Mouse (Mus musculus): Measurements from ENCODE around the gene Plekho2. TPM values are rescaled to one million over a fixed set of nuclear protein-coding genes. Genes with fewer than 3 reads are reported as not detected.

Gene Plekho2
- total RNA-seq, 2 experiments from 2014 or later, result 44.7 to 45.4 TPM

DNA sequence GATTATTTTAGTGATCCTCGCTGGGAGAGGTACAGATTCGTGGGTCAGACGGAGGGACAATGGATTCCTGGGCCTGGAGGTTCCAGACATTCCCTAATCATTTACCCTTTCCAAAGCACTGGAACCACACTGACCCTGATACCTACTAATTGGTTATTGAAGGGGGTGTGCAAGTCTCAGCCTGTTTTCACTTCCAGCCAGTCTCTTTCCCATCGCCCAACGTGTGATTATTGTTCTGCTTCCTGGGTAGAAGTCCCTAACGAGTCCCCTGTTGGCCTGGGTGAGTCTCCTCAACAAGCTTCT lies 7.4 kb upstream of the Plekho2 start:
- no peak for DNase-seq (ENCODE audit: low spot score in 2 of 2)

DNA sequence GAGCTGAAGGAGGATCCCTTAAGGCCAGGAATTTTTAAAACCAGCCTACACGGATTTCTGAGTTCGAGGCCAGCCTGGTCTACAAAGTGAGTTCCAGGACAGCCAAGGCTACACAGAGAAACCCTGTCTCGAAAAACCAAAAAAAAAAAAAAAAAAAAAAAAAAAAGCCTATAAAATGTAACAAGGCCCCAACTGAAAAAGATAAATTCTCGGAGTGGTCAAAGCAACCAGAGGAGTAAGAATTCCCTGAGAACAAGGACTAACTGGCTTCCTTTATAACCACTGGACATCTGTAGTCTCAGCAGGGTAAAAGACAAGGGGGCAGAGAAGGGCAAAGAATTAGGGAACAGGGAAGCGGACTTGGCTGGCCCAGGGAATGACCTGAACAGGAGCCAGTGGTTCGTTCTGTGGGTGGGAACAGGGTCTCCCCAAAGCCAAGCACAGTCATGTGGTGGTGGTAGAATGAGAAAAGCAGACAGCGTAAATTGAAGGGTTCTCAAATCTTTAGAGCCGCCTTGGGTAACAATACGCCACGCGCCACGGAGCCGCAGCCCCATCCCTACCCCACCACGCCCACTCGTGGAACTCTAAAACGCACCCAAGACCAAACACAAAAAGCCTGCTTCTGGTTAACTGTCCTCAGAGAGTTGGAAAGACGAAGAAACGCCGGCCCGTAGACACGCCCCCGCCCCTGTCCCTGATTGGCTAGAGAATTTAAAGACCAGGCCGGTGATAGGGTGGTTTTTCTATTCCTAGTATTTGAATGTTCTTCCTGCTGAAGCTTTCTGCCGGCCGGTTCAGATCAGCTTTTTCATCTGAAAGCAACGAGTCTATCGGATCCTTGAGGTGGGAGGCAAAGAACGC lies 6.8 kb upstream of the Plekho2 start, which contains the start of gene Pif1:
TSS of gene Pif1 (plus strand) at position 755 of the 864 bp plus-strand sequence.
- peak in 1 of 2 experiments; percentile 70 for DNase-seq (ENCODE audit: low spot score in 2 of 2)

DNA sequence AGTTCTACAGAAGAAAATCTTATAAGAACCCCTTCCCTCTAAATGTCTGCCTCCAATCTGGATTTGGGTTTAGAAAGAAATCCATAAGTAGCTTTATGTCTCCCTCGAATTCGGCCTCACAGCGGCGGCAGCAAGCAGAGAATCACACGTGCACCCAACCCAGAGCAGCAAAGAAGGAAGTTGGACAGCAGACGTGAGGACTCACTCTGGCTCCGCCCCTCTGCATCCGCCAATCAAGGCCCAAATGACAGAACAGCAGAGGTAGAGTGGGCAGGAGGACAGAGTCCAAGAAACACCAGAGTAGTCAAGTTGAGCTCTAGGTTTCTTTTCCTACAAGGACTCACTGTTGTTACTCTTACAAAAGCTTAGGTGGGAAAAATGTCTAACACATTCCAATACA lies 3.2 kb upstream of the Plekho2 start:
- DNase-seq (ENCODE audit: low spot score in 2 of 2), result no peak

DNA sequence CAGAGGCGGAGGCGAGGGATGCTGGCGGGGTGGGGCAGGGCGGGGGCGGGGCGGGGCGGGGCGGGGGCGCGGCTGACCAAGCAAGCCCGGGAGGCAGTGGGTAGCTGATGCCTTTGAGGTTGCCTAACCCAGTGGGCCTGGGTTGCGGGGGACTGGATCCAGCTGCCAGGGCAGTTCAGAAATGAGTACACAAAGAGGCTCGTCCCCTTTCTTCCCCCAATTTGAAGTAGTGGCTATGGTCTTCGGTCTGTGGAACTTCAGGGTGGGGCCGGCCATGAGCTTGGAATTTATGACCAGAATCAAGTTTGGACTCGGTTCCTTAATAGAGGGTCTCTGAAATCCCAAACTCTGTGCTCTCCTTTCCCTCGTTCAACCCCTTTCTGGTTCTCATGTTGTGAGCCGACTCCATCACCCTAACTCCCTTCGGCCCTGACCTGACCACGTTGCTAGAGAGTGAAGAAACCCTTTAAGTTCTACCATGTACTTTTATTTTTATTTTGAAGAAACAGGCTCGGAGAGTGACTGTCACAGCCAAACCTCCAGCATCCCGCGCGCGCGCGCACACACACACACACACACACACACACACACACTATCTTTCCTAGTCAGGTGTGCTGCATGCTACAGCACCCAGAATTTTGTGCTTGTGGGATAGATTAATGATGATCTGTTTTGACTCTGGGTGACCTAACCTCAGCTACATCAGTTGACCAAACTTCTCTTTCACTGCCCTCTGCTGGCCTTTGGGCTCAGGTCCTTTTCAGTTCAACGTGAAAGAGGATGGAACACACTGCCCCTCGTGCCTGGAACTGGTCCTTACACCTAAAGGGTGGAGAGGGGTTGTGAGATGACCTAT lies 789 bp upstream of the Plekho2 start:
- peak in 1 of 2 experiments; percentile 78 for DNase-seq (ENCODE audit: low spot score in 2 of 2)

DNA sequence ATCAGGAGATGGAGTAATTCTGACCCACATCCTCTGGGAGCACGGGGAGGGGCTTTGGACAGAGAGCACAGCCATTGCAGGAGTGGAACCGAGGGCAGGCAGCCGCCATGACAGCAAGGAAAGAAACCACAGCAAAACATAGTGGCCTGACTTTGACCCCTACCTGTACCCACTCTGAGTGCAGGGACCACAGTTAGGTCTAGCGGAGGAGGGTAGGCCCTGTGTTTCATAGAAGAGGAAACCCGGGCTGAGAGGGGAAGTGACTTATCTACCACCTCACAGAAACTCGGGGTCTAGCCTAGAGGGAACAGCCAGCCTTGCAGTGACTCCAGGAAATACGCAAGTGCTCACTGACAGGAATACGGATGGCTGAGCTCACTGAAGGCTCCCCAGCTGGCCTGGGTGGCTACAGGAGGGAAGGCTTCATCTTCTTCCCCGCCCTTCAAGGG lies 1.0 kb downstream of the Plekho2 start:
- no peak for DNase-seq (ENCODE audit: low spot score in 2 of 2)

DNA sequence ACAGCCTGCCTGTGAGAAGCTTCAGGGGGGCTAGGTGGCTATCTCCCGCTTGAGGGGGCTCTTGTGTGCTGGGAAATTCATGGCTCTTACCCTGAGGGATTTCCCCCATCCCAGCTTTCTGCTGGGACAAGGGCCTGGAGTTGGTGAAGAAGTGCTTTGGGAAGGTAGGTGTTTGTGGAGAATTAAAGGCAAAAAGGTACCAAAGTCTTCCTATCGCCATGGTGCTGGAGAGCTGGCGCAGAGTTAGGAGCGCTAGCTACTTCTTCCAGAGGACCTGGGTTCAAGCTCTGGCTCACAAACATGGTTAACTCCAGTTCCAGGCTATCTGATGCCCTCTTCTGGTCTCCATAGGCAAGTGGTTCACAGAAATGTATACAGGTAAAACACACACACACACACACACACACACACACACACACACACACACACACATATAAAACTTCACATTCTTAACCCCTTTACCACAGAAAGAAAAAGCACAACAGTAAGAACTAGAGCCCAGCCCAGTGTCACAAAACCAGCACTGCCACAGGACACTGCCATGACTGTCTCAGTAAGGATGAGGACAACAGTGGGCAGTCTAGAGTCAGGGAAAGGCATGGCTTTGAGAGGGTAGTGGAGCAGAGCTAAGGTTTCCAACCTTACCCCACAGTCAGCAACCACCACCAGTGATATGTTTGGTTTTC lies 2.2 kb downstream of the Plekho2 start:
- DNase-seq (ENCODE audit: low spot score in 2 of 2), result no peak

DNA sequence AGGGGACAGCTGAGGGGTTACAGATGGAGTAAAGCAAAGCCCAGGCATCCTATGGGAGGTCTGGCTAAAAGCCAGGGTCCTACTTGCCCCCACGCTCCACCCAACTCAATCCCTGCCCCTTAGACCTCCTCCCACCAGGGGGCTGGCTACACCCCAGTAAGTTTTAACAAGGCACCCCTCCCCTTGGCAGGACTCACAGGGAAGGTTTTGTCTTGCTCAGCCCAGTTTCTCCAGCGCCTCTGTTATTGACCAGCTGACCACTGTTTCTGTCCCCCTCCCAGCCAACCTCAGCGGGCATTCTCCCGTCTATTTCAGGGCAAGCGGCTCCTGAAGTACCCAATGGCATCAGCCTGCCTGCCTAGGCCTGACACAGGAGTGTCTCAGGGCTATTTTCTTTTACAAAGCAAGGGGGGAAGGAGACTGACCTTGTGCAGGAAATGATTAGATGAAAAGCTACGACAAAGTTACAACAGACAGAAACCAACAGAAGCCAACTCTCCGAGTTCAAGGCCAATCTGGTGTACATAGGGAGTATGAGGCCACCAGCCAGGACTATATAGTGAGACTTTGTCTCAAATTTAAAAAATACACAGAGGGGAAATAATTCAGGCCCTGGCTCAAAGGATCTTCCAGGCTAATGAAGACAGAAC lies 2.9 kb downstream of the Plekho2 start:
- no peak for DNase-seq (ENCODE audit: low spot score in 2 of 2)

DNA sequence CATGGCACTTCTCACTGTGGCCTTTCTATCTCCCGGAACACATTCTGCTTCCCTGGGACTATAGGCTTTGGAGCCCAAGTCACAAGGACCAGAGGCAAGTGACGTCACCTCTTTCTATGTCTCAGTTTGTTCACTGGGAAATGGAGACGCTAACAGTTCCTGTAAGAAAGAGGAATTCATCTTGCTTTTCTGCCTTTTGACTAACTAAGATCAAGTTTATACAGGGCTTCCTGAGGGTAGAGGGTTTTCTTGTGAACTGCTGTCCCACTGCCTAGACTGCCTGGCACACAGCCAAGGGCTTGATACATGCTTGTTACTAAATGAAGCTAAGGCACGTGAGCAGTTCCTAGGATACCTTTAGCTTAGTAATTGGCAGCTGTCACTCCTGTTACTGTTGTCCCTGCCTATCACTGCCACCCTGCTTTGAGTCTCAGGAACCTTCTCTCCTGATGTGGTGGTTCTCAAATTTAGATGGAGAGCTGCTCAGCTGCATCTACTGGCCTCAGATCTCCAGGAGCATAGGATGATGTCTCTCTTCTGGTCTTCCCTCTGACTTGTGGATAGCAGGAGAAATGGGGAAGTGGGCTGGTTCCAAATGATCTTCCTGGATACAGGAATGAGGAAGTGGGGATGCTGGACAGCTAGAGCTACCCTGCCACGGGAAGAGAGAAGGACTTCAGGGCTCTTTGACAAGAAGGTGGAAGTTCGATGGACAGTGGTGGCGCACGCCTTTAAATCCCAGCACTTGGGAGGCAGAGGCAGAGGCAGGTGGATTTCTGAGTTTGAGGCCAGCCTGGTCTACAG lies 4.2 kb downstream of the Plekho2 start:
- no peak for DNase-seq (ENCODE audit: low spot score in 2 of 2)

DNA sequence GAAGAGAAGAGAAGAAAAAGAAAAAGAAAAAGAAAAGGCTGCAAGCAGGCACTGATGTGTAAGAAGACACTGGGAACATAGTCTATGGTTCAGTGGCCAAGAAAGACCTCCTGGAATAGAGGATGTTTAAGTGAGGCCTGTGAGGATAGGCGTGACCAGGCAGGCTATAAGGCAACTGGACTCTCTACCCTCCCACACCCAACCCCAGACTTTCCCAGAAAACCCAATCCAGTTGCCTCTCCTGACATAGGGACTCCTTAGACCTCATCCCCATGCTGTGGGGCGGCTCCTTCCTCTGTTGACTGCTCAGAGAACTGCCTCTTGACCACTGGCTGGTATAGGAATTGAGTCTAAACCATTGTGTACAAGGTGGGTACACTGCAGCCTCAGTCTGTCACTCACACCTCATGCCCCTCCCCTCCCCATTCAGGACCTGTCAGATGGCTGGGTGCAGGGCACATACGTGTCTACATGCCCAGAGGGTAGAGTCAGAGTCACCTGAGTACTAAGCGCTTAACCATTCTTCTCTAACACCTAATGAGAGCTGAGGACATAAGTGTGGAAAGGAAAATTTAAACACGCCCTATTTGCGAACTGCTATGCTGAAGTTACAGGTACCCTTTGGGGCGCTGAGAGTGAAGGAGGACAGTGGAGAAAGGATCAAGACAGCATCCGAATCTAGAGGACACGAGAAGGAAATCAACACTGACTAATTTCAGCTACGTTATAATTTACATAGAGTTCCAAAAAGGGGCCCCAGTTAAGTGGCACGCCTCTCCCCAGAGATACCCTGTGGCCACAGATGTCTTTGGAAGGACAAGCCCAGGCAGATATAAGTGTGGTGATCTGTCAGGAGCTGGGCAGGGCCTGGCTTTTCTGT lies 5.1 kb downstream of the Plekho2 start:
- no peak for DNase-seq (ENCODE audit: low spot score in 2 of 2)

DNA sequence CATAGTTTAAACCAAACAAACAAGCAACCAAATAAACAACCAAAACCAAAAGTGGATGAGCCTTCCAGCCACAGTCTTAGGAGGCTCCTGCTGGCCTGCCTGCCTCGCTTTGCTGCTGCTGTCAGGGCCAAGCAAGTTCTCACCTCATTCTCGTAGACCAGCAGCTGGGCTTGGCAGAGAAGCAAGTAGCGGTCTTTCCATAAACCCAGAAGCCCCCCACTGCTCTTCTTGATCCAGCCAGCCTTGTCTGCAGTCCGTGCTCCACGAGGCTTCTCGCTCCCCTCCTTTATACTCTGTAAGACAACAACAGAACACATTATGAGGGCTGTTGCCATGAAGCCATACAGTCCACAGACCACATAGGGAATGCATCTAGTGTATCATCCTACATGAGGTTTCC lies 7.0 kb downstream of the Plekho2 start:
- no peak for DNase-seq (ENCODE audit: low spot score in 2 of 2)

DNA sequence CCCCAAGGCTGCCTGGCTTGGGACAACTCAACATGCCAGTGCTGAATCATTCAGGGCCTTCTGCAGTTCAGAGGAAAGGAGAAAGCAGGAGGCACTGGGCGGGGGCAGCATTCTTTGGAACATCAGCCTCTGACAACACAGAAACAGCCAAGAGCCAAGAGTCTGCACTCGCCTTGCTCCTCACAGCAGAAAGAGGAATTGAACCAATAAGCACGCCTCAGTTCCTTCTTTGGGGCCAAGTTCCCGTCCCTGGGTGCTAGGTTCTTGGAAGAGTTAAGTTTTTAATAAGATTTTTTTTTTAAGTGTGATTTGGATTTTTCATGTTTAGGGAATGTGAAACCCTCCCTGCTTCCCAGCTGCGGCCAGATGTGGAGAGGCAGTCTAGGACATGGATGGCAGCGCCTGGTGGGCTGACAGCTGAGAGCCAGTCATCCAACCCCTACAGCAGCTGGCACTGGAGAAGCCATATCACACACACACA lies 10.3 kb downstream of the Plekho2 start:
- no peak for DNase-seq (ENCODE audit: low spot score in 2 of 2)

DNA sequence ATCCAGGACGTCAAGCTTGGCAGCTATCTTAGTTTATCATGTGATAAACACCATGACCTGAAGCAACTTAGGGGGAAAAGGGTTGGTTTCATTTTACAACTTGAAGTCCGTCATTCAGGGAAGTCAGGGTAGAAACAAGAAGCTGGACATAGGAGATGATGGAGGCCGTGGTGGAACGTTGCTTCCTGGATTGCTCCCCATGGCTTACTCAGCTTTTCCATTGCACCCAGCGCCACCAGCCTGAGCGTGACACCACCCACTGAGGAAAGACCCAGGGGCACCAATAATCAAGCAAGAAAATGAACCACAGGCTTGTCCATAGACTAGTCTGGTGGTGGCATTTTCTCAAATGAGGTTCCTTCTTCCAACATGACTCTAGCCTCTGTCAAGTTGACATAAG lies 11.1 kb downstream of the Plekho2 start:
- no peak for DNase-seq (ENCODE audit: low spot score in 2 of 2)

DNA sequence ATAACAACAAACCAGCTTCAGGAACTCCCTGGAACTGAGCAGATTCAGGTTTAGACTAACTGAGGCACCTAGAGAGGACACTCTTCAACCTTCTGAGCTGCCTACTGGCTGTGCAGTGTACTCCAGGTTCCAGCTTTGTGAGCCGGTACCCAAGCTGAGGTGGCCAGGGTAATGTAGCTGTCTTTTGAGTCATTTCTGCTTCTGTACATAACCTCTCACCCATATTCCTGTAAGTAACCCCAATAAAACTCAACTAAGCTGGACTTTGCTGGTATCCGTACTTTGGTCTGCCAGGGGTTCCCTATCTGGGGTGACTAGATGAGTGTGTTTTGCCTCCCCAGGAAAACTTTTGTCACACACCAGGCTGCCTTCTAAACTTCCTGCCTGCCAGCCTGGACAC lies 15.1 kb downstream of the Plekho2 start:
- no peak for DNase-seq (ENCODE audit: low spot score in 2 of 2)

DNA sequence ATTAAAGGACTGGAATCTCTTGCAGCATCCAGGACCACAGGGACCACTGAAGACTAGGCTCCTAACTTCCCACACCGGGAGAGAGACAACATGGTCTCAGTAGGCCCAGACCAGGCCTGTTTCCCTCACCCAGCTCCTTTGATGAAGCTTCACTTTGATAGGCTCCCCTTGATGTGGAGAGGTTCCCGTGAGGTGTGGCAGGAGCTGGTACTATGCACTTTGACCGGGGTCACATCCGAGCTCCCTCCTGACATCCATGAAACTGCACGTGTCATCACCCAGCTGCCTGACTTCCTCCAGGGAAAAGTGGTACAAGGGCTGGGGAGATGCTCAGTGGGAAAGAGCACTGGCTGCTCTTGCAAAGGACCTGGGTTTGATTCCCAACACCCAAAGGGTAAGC lies 16.8 kb downstream of the Plekho2 start:
- DNase-seq (ENCODE audit: low spot score in 2 of 2), result no peak

DNA sequence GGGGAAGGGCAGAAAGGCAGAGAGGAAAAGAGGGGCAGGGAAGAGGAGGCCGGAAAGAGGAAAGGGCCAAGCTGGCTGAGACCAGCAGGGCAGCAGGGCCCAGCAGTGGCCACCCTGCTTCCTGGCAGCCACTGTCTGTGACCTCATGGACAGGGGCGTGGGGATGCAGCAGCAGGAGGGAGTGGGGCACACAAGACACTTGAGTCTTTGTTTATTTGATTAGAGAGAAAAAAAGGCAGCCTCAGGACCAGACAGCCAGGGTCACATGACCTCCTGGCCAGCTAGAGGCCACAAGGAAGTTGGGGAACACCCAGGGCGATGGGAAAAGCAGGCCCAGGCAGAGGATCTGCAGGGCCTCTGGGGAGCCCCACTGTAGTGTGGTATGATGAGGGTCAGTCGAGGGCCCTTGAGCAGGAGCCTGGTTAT lies 17.7 kb downstream of the Plekho2 start:
- no peak for DNase-seq (ENCODE audit: low spot score in 2 of 2)

DNA sequence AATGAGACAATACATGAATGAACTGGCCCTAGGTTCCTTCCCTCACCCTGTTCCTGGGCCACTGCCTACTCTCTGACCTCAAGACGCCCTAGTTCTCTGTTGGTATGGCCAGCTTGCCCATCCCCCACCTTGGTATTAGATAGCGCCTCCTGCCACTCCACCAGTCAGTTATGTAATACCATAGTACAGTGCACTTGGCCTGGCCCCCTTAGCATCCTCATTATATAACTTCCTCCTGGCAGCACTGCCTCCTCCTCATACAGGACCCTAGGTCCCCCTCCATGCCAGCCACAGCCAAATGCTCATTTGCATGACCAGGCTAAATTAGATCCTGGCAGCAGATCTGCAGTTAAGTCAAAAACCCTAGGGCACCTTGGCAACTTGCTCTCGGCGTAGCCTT lies 18.8 kb downstream of the Plekho2 start:
- no peak for DNase-seq (ENCODE audit: low spot score in 2 of 2)

DNA sequence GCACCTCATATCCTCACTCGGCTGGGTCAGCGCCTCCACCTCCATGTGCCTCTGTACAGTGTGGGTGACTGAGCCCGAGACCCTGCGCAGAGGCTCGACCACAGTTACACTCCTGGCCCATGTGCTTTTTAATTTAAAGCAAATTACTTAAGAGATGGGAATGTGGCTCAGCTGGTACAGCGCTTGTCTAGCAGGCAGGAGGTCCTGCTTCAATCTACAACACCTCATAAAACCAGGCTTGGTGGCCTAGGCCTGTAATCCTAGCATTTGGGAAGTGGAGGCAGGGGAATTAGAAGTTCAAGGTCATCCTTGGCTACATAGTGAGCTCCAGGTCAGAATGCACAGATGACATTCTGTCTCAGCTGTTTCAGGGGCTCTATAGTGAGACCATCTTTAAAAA lies 21.0 kb downstream of the Plekho2 start:
- DNase-seq (ENCODE audit: low spot score in 2 of 2), result no peak

DNA sequence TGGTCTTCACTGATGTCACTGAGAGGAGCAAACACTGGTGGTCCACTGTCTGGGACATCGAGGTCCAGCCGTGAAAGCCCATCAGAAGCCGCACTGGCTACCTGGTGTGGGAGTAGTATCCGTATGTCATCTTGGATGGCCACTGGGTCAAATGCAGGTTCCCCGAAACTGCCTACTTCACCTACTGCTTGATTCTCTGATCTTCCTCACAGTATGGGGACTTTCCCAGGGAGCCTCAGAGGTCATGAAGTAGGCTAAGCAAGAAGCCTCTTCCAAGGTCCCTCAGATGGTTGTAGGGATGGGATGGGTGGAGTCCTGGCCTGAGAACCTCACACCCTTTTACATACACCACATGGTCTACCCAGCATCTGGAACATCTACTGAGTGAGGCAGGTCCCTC lies 22.9 kb downstream of the Plekho2 start:
- no peak for DNase-seq (ENCODE audit: low spot score in 2 of 2)

DNA sequence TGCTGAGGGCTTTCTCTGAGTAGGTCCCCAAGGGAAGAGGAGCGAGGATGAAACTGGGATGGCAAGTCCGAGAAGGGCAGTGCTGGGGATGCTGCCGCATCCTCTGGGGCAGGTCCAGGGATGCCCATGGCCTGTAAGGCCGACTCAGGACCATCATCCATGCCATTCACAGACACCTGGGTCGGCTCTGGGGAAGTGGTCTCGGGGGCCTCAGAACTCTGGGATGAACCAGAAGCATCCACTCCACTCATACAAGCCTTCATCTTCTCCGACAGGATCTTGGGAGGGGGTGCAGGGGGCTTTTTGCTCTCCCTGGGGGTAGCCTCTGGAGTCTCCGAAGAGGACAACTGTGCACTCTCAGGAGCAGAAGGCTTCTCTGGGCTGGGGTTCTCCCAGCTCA lies 23.5 kb downstream of the Plekho2 start:
- no peak for DNase-seq (ENCODE audit: low spot score in 2 of 2)

All from adrenal gland, postnatal 4 days (tissue).